Comparison of ENCODE assay signal across 8 mouse cellular contexts in the genomic region with DNA sequence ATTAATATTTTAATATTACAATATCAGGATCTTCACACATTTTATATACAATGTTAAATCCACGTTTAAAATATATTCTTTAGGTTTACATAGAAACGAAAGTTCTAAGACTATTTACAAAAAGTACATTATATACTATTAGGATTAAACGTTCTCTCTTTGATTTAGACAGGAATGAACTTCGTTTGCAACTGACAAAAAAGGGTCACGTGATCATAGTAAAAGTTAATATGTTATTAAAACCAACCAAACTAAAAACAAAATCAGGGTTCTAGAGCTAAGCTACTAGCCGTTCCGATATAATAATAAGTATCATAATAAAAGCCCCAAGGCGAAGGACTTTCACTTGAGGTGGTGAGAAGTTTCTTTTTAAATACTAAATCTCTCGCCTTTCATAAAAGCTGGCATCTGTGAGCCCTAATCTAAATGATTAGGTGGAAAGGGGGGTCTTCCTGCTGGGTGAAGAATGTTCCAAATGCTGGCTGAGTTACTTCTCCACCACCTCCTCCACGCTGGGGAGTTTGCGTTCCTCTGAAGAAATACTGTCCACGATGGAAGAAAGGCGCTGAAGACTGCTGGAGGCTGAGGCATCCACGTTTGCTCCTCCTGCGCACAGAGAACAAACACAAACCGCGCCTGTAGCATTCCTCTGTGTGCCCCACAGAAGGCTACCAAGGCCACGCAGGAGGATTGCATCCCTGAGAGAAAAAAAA. TPM values are rescaled to one million over a fixed set of nuclear protein-coding genes. Genes with fewer than 3 reads are reported as not detected.
A peak's percentile ranks its signal among the peaks of the same experiment; 100 is the strongest.
DNase-seq lines count a peak whose midpoint lies in the region; ATAC-seq and TF ChIP-seq lines count a peak whose summit lies in the region.

No protein-coding gene starts in this region.

- DNase-seq in layer of hippocampus, adult 2 months (ENCODE audit: low spot score in 2 of 2): no peak
- no peak for DNase-seq in layer of hippocampus, adult 9-11 months
- no peak for DNase-seq in embryonic facial prominence, embryonic 11.5 days (ENCODE audit: low spot score)
- DNase-seq in neural tube, embryonic 11.5 days (ENCODE audit: low spot score): no peak
- no peak for DNase-seq in yolk sac, embryonic 10.5 days (ENCODE audit: low spot score)
- no peak for DNase-seq in adrenal gland, adult (ENCODE audit: inconsistent age in 2 of 2, low spot score in 1 of 2)
- no peak for DNase-seq in adrenal gland, postnatal 25 days

- no peak for TF ChIP-seq CTCF in layer of hippocampus, adult 2 months (conservative IDR thresholded peaks at IDR 0.05)

- 0 out of 2 replicates have a peak, but pooled peaks have one; percentile 59 for ATAC-seq in embryonic facial prominence, embryonic 11.5 days (replicated peaks; ENCODE audit: insufficient number of reproducible peaks, low FRiP score, low TSS enrichment, low read depth)
- peak; percentile 73 for ATAC-seq in hindbrain, embryonic 16.5 days
- ATAC-seq in neural tube, embryonic 11.5 days (ENCODE audit: insufficient read depth, low FRiP score, low TSS enrichment): peak; percentile 35; the same call in 1 of the 2 replicates

- H3K4me3 ChIP-seq in layer of hippocampus, adult 2 months: peak overlapping the region; percentile 36
- H3K4me3 ChIP-seq in embryonic facial prominence, embryonic 11.5 days (ENCODE audit: low read depth, low read length): no peak overlapping the region
- peak overlapping the region; percentile 11 for H3K4me3 ChIP-seq in hindbrain, embryonic 16.5 days (ENCODE audit: low read length)
- no peak overlapping the region for H3K4me3 ChIP-seq in neural tube, embryonic 11.5 days (ENCODE audit: low read depth, low read length)

- peak overlapping the region; percentile 41 for H3K4me2 ChIP-seq in embryonic facial prominence, embryonic 11.5 days (ENCODE audit: low read depth, low read length)
- H3K4me2 ChIP-seq in hindbrain, embryonic 16.5 days (ENCODE audit: low read length): peak overlapping the region; percentile 46
- peak overlapping the region; percentile 34 for H3K4me2 ChIP-seq in neural tube, embryonic 11.5 days (ENCODE audit: low read depth)

- no peaks in the 10 kb centered on the region for H3K4me1 ChIP-seq in embryonic facial prominence, embryonic 11.5 days (ENCODE audit: control insufficient read depth, insufficient read depth, low read length)
- H3K4me1 ChIP-seq in hindbrain, embryonic 16.5 days (ENCODE audit: control insufficient read depth, insufficient read depth, low read depth, low read length): no peaks in the 10 kb centered on the region
- no peaks in the 10 kb centered on the region for H3K4me1 ChIP-seq in neural tube, embryonic 11.5 days (ENCODE audit: control insufficient read depth, insufficient read depth, low read length)

- peak overlapping the region; percentile 25 for H3K9ac ChIP-seq in embryonic facial prominence, embryonic 11.5 days (replicated peaks; ENCODE audit: low read length)
- peak overlapping the region; percentile 1; the same call in 1 of the 2 replicates for H3K9ac ChIP-seq in hindbrain, embryonic 16.5 days (ENCODE audit: low read depth, low read length)
- peak overlapping the region; percentile 20; the same call in 1 of the 2 replicates for H3K9ac ChIP-seq in neural tube, embryonic 11.5 days (ENCODE audit: low read length)

- no peaks in the 10 kb centered on the region for H3K9me3 ChIP-seq in embryonic facial prominence, embryonic 11.5 days (replicated peaks; ENCODE audit: control insufficient read depth, low read length)
- H3K9me3 ChIP-seq in hindbrain, embryonic 16.5 days (ENCODE audit: control insufficient read depth, low read length): no peaks in the 10 kb centered on the region
- H3K9me3 ChIP-seq in neural tube, embryonic 11.5 days (ENCODE audit: control insufficient read depth, low read length): no peaks in the 10 kb centered on the region

- 39% methylated on average over 18 of the region's 18 CpGs for WGBS in embryonic facial prominence, embryonic 11.5 days
- 45% methylated on average over 18 of the region's 18 CpGs for WGBS in hindbrain, embryonic 16.5 days
- WGBS in neural tube, embryonic 11.5 days: 49% methylated on average over 18 of the region's 18 CpGs

- H3K27ac ChIP-seq in layer of hippocampus, adult 2 months: no peak overlapping the region
- H3K27ac ChIP-seq in embryonic facial prominence, embryonic 11.5 days (replicated peaks; ENCODE audit: low read depth, low read length): no peak overlapping the region
- H3K27ac ChIP-seq in hindbrain, embryonic 16.5 days (ENCODE audit: low read depth, low read length): no peak overlapping the region
- H3K27ac ChIP-seq in neural tube, embryonic 11.5 days (ENCODE audit: low read depth, low read length): no peak overlapping the region

- H3K36me3 ChIP-seq in embryonic facial prominence, embryonic 11.5 days (replicated peaks; ENCODE audit: control insufficient read depth, insufficient read depth, low read depth, low read length): no peaks in the 10 kb centered on the region
- H3K36me3 ChIP-seq in hindbrain, embryonic 16.5 days (ENCODE audit: control insufficient read depth, insufficient read depth, low read length): no peaks in the 10 kb centered on the region
- no peaks in the 10 kb centered on the region for H3K36me3 ChIP-seq in neural tube, embryonic 11.5 days (ENCODE audit: control insufficient read depth, insufficient read depth, low read length)

- H3K27me3 ChIP-seq in embryonic facial prominence, embryonic 11.5 days (ENCODE audit: control insufficient read depth, insufficient read depth, low read length): no peaks in the 10 kb centered on the region
- H3K27me3 ChIP-seq in hindbrain, embryonic 16.5 days (replicated peaks; ENCODE audit: control insufficient read depth, insufficient read depth, low read length): no peaks in the 10 kb centered on the region
- H3K27me3 ChIP-seq in neural tube, embryonic 11.5 days (ENCODE audit: control insufficient read depth, insufficient read depth, low read length): no peaks in the 10 kb centered on the region

RNA-seq across cellular contexts. Expression of a gene that starts 1.5 kb away (rescaled TPM):
- total RNA-seq in layer of hippocampus, adult 2 months (2021): not detected
- polyA plus RNA-seq in embryonic facial prominence, embryonic 11.5 days (2014; fragmentation: Nextera tagmentation; extraction: Ambion mirVana): 0.17 TPM in 2 replicates
- 0.74 TPM in 1 of 2 replicates, not detected in the other for polyA plus RNA-seq in hindbrain, embryonic 16.5 days (2015; fragmentation: Nextera tagmentation; extraction: Ambion mirVana)
- 2.8 and 3.9 TPM in 2 replicates for polyA plus RNA-seq in neural tube, embryonic 11.5 days (2014; fragmentation: Nextera tagmentation; extraction: Ambion mirVana)
- total RNA-seq in adrenal gland, postnatal 25 days (2021): not detected in 2 replicates

RNA-seq across cellular contexts. Expression of a gene that starts 7.1 kb away (rescaled TPM):
- total RNA-seq in layer of hippocampus, adult 2 months (2021): not detected
- polyA plus RNA-seq in embryonic facial prominence, embryonic 11.5 days (2014; fragmentation: Nextera tagmentation; extraction: Ambion mirVana): 7.3 and 10.5 TPM in 2 replicates
- polyA plus RNA-seq in hindbrain, embryonic 16.5 days (2015; fragmentation: Nextera tagmentation; extraction: Ambion mirVana): 0.24 TPM in 1 of 2 replicates, not detected in the other
- 11.7 and 14.1 TPM in 2 replicates for polyA plus RNA-seq in neural tube, embryonic 11.5 days (2014; fragmentation: Nextera tagmentation; extraction: Ambion mirVana)
- not detected in 2 replicates for total RNA-seq in adrenal gland, postnatal 25 days (2021)

Comparison
In these comparisons a context has a peak if more than half of its experiments do, and no peak if none do; other contexts are left out.
1. H3K4me3 ChIP-seq: peak in layer of hippocampus, adult 2 months (single experiment) and hindbrain, embryonic 16.5 days (single experiment); none in embryonic facial prominence, embryonic 11.5 days (single experiment) and neural tube, embryonic 11.5 days (single experiment).
2. Peak in every context shown above with its lines, with median percentiles within 50 percentile points of each other: ATAC-seq, H3K4me2 ChIP-seq and H3K9ac ChIP-seq.